Mouse (Mus musculus) ES-CJ7 (cell line): ENCODE results near the gene Alad.

ENCODE experiments used
- DNase-seq: peaks from one replicate; pipeline ENCODE4 v3.0.0; 2011; ENCODE audit warnings: low read depth, low spot score

The Alad gene

DNA sequence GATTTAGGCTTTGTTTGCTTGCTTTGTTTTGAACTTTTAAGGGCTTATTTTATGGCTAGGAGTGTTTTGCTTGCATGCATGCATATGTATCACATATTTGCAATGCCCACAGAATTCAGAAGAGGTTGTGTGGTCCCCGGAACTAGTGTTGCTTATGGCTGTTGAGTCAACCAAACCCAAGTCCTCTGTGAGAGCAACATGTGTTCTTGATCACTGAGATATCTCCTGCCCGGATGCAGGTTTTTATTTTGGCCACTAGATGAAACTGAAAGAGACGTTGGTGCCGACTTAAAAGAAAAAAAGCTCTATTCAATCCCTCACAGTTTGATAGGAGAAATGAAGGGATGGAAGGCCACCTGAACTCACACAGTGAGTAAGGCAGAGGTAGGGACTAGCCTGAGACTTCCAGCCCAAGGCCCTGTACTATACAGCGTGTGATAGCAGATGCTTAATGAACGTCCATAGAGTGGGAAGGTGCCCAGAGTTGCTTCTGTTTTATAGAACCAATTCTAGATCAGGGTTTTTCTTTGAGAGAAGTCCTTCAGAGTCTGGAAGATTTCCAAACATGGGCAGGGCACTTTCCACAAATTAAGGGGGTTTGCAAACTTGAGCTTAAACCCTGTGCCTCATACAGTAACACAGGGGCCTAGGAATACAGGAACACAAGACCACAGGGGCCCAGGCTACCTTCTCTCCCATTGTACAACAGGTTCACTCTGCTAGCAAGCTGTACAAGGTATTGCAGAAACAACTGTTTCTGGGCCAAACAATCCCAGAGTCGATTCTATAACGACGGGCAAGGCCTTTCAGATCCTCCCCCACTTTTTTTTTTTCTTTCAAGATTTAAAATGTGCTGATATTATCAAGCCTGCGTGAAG is 1.9 kb downstream of the Alad start:
- DNase-seq, result no peak

DNA sequence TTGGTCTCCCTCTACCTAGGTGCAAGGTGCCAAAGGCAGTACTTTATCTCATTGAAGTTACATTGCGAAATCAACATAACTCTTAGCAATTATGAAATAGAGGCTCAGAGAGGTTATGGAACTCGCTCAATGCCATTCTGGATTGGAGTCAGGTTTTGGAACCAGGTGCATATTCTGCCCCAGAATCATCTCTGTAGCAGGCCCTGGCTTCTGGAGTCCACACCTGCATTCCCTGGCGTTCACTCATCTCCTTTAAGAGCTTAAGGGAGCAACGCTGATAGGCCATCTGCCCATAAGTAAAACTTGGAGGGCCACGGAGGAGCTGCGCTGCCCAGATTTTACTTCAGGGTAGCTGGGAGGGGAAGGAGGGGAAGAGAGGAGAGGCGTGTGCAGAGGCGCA is 2.7 kb downstream of the Alad start:
- no peak for DNase-seq

DNA sequence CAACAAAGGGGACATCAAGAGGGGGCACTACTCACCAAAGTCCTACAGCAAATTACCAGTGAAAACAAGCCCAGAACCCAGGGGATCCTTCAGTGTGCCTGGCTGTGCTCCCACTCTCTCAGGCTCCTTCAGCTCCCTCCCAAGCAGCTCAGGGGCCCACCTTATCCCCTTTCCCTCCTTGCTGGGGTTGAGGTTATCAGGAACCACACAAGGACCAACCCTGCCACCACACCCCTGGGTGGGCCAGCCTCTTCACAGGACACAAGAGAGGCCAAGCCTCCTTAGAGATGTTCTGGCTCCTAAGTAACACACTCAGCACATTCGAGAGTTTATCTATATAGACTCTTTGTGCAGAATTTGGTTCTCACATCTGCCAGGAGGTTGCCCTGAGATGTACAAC is 3.1 kb downstream of the Alad start:
- no peak for DNase-seq

DNA sequence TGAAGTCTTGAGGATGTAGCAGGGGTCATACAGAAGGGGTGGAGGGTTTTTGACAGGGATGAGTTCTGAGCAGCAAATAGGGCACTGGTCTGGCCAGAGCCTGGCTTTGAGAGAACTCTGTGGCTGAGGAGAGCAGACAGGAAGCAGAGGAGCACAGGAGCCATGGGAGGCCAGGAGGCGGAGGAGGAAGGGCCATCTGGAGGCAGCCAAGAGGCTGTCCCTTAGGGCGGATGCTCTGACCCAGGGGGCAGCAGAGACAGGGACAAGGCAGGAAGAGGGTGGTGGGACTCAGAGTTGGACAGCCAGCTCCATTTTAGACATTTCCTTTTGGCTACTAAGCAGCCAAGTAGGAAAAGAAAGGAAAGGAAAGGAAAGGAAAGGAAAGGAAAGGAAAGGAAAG is 3.6 kb downstream of the Alad start:
- no peak for DNase-seq

DNA sequence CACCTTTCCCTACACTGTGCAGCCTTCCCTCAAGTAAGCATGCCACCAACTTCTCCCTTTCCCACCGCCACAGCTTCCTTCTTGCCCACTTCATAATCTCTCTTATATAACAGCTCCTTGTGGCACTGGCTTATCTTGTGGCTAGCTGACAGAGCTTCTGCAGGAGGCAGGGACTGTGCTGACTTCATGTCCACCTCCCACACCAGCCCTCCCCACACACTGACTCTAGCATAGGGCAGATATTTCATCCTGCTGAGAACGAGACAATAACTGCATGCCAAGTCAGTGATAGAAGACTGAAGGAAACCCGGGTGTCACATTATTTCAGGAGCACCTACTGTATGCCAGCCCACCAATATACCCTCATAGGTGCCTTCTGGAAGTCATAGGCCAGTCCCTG is 4.2 kb downstream of the Alad start:
- DNase-seq, result no peak

DNA sequence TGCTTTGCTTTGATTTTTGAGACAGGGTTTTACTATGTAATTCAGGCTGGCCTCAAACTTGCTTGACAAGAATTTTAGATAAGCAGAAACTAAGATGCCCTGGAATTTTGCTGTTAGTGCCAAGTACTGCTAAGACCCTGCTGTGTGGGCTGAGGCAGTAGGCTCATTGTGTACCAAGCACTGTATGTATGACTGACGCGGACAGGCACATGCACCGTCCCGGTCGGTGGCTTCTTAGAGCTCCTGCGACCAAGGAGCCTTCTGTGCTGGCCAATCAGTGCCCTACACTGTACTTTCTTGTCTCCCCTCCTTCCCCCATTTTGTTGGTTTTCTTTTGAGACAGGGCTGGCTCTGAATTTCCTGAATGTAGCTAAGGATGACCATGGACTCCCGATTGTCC is 4.7 kb downstream of the Alad start:
- DNase-seq, result no peak

DNA sequence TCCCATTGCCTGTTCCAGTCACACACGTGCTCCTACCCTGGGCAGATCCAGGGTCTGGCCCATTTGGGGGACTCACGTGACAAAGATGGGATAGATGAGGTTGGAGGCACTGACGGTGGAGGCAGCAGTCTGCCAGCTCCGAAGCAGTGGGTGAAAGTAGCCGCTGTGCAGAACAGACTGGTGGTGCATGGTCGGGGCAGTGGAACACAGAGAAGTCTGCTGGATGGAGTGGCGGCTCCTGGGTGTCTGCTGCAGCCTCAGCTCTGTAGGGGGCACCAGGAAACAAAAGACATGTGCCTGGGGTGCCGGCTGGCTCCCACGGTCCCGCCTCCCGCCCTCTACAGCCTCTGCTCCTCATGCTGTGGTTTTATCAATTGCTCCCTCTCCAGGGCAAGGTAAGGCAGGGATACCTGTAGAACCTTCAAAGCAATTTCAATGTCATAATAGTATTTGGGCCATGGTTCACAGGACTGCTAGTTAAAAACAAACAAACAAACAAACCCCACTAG is 5.7 kb downstream of the Alad start:
- DNase-seq, result peak; percentile 55

DNA sequence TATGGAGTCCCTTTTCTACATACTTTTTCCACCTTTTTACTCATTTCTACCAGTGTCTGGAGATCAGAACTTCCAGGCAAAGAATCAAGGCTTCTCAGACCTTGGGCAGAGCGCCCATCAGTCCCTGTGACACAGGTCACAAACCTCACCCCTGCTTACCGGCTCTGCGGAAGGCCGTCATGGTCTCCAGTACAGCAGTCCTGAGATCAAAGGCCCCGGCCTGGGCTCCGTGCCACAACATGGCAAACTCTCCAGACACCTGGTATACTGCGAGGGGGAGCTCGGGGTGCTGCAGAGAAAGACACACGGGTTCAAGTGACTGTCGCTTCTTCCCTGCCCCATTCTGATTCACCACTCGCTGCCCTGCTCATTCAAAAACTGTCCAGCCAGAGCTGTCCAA is 9.8 kb downstream of the Alad start:
- no peak for DNase-seq

DNA sequence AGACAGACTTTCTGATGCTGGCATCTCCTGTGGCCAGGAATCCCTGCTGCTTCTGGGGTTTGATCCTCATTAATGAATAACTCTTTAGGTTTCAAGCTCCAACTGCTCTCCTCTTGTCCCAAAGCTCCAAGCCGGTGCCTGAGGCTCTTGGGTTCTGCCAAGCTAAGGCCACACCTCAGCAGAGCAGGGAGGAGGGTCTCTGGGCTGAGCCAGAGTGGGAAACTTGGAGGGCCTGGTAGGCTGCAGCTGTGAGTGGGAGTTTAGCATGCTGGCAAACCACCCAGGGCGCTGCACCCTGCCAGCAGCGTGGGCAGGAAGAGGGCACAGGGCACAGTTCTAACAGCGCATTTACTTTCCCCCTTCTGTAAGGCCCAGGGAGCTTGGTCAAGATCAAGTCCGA is 10.9 kb downstream of the Alad start:
- DNase-seq, result no peak

DNA sequence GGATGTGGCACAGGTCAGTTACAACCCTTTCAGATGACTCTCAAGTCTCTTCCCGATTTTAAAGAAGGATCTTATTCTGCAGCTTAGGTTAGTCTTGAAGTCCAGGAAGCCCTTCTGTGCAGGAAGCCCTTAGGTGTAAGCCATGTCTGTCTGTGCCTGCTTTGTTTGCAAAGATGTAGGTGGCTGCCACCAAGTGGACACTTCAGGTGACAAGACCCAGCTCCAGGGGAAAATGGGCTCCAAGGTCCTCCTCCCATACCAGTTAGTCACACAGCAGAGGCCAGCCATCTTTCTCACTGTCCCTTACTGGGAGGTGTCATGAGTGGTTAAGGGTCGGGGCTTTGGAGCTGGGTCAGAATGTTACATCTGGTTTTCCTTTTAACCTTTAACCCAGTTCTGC is 12.9 kb downstream of the Alad start:
- DNase-seq, result peak; percentile 47

DNA sequence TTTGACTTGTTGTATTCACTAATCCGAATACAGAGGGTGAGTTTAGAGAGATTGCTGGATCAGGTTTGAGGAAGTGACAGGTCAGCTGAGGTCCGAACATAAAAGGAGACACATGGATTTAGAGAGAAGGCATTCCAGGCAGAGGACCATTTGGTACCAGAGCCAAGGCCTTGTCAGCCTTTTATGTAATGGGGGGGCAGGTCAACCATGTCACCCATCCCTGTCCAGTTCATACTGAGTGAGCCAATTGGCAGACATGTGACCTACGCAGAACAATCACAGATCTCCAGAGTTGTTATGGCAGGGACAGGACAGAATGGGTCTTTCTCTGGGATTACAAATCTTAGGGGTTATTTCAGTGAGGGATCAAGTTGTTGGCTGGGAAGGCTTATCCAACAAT is 13.7 kb downstream of the Alad start:
- DNase-seq, result no peak

DNA sequence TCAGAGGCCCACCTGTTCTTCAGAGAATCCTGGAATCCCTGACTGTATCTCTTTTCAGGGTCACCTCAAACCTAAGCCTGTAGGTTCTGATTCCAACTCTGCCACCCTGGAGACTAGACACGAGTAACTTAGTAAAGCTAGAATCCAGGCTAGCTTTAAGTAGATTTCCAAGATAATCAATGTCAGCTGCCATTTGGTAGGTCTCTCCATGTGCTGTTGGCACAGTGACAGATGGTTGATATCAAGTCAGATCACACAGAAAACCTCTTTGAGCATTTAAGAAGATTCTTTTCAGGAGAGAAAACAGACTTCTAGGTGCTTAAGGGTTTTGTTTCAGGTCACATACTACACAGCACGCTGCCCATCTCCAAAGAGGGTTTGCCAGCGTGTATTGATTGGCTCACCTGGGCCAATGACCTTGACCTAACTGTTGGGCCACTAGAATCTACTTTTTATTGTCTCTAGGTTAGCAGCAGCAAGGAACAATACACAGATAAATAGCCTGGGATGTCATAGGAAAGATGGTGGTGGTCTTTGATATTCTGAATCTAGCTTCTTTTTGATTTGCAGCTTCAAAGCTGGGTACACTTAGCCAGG is 16.2 kb downstream of the Alad start, which contains the start of gene Hdhd3:
Hdhd3 (minus strand) TSS at position 94 of the 597 bp plus-strand sequence.
- no peak for DNase-seq

DNA sequence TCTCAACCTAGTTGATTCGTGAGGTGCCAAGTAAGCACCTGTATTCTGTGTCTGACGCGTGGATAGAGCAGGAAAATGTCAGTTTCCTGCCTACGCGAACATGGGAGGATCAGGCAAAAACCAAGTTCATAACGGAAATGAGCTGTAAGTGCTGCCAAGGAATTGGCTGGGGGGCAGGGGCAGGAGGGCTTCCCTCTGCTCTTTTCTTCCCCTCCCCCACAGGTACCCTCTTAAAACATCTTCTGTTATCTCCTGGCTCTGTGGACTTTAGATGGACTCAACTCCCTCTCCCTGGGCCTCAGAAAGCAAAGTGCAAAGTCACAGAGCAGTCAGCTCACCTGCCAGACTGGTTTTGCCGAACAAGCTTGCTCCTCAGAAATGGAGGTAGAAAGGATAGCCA is 16.7 kb downstream of the Alad start:
- no peak for DNase-seq

DNA sequence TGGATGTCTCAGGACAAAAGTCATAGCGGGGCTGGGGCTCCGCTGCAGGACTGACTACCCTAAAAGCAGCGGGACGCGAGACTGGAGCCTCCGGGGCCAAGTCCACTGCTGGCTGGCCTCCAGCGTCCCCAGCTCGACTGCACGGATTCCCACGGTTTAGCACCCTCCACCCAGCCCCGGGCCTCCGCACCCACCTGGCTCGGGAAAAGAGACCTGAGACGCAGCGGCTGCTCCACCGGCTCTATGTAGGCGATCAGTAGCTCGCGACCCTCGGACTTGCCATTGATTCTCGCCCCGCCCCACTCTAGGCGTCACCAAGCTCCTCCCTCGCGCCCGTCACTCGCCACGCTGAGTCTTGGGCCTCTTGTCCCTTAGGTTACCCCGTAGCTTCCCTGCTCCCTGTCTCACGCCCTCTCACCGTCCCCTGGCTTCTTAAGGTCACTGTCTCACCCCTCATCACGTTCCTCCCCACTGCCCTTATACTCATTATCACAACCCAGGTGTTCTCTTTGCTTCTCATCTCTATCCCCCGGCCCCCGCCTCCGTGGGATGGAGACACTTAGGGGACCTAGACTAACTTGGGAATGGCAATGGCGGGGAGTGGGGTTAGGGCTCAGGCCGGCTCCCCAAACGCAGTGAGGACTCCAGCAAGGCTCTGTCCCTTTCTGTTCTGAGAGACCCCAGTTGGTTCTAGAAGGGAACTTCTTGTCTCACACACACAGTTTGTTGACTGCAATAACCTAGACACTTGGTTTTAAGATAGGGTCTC is 17.6 kb downstream of the Alad start:
- peak; percentile 96 for DNase-seq

DNA sequence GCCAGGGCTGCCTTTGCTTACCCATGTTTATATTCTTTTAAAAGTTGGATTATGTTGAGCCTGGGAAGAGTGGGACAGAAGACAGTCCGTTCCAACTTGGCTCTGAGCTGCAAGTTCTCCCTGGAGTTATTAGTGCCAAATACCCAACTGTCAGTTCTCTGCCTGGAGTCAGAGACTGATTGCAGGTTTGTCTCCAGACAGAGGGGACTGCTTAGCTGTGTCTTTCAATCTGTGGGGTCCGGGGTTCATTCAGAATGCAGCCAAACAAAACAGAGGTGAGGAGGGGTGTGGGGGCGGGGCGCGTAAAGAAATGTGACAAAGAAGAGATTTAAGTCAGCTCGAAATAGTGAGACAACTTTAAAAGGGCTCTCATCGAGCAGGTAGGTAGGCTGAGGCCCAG is 18.2 kb downstream of the Alad start:
- no peak for DNase-seq

DNA sequence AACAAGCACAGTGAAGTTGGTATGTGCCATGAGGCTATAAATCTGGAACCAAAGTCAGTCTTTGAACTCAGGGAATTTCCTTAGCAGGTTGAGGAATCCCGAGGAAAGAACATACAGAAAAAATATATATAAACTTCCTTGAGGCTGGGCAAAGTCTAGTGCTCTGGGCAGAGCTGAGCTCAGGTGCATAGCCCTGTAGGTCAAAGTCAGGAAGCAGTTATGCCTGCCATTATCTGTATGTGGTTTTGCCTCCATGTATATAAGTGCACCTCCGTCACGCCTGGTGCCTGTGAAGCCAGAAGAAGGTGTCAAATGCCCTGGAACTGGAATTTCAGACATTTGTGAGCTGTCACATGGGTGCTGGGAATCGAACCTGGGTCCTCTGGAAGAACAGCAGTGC is 18.9 kb downstream of the Alad start:
- DNase-seq, result no peak

DNA sequence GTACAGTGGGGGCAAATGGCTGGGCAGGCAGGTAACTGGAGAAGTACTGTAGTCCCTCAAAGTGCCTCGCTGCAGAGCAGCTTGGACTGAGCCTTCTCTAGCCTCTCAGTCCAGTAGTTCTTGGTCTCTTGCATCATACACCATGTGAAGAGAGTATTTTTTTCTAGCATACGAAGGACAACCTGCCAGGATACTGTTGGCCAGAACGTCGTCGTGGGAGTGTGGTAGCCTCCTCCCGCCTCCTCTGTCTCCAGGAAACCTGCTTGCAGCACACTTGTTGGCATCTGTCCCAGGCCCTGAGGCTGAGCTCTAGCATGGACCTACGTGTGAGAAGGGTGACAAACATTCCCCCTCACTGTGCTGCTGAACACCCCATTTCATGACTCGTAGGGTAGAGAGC is 22.9 kb downstream of the Alad start:
- DNase-seq, result no peak

DNA sequence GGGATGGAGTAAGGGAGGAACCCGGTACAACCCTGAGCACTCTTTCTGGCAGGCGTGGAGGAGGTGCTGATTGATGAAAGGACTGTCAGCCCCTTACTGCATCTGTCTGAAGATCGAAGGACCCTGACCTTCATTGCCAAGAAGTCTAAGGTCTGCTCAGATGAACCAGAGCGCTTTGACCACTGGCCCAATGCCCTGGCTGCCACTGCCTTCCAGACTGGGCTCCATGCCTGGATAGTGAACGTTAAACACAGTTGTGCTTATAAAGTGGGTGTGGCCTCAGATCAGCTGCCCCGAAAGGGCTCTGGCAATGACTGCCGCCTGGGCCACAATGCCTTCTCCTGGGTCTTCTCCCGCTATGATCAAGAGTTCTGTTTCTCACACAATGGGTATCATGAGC is 23.8 kb downstream of the Alad start:
- no peak for DNase-seq

DNA sequence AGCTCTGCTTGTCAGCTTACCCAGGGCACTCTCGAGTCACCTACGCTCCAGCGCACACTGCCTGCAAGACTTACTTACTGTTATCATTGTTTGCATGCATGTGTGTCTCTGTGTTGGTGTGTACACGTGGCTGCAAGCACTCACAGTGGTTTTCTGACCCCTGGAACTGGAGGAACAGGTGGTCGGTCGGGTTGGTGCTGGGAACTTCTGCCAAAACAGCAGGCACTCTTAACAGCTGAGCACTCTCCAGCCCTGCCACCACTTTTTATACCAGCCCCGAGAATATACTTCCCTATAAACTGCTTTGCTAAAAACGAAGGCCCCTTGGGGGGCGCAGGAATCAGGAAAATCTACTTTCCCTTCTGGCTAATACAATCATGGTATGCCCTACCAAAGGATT is 25.5 kb downstream of the Alad start:
- no peak for DNase-seq

DNA sequence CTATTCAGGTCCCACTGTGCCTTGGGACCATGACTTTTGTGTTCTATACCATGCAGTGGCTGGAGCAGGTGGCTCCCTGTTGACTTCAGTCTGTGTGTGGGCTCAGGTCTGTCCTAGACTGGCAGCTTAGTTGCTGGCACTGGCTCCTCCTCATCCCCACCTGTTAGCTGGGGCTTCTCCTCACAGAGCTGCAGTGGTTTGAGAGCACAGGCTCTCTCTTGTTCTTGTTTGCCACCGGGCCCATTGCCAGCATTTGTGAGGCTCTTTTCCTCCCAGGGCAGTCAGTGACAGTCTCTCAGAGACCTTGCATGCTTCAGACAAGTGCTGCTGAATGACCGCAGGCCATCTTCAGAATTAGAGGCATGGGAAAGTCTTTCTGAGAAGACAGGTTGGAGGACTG is 27.0 kb downstream of the Alad start:
- DNase-seq, result no peak

DNA sequence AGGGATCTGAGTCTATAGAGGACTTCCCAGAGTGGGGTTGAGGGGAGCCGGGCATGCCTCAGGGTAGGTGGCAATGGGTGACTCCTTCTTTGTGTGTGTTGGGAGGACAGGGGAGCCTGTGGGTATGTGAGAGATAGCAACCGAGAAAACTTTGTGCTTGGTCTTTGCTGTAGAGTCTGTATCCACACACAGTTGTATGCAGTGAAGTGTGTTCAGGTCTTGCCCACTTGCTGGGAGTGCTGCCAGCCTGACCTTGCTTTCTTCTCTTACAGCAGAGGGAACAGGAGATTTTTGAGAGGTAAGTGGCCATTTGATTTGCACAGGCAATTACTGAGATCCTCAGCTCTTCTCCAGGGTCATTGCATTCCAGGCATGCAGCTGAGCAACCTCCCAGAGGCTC is 31.8 kb downstream of the Alad start:
- DNase-seq, result no peak

DNA sequence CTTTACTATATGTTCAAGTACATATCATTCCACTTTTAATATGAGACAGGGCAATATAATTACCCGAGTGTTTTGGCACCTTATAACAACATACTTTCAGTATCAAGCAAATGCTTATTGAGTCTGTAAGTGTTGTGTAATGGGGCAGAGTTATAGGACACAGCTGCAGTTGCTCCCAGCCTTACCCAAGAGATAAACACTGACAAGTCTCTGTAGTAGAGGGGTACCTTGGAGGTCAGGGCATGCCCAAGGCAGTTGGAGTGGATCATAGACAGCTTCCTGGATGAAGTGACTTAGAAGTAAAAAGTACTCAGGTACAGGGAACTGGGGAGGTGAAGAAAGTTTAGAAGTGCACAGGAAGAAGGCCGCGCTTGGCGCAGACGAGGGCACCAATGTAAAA is 32.5 kb downstream of the Alad start:
- no peak for DNase-seq
